Mouse (Mus musculus) C2C12 (cell line): Measurements from ENCODE around the gene Rpl6. TPM values are rescaled to one million over a fixed set of nuclear protein-coding genes. Genes with fewer than 3 reads are reported as not detected.
A peak's percentile ranks its signal among the peaks of the same experiment; 100 is the strongest.

Experiments used
- H3K27me3 ChIP-seq: one replicate; pipeline ENCODE4 v1.6.1; 2011; ENCODE audit not compliant: control insufficient read depth, insufficient read depth, insufficient read length
- H3K36me3 ChIP-seq: one replicate; pipeline ENCODE4 v1.6.1; 2011; ENCODE audit not compliant: control insufficient read depth, insufficient read depth
- H3K4me3 ChIP-seq: one replicate; pipeline ENCODE4 v1.5.1; 2011; ENCODE audit warnings: mild to moderate bottlenecking, control low read depth; ENCODE audit not compliant: poor library complexity, insufficient read depth, severe bottlenecking
- H3K79me2 ChIP-seq: one replicate; pipeline ENCODE4 v1.6.1; 2011; ENCODE audit not compliant: control insufficient read depth, insufficient read depth
- H3K79me3 ChIP-seq: one replicate; pipeline ENCODE4 v1.6.1; 2011; ENCODE audit warnings: low read depth, control low read depth
- H3ac ChIP-seq: one replicate; pipeline ENCODE3; 2011; ENCODE audit warnings: low read depth; ENCODE audit not compliant: control insufficient read depth, insufficient read length
- CEBPB ChIP-seq: IDR thresholded peaks from one replicate; pipeline ENCODE4 v1.6.1; 2011; ENCODE audit warnings: low read depth, mild to moderate bottlenecking, control low read depth, moderate library complexity
- CTCF ChIP-seq: IDR thresholded peaks from one replicate; pipeline ENCODE4 v1.5.1; 2011; ENCODE audit not compliant: control insufficient read depth, insufficient read depth, insufficient read length
- FOSL1 ChIP-seq: IDR thresholded peaks from one replicate; pipeline ENCODE4 v1.8.0; 2011; ENCODE audit warnings: mild to moderate bottlenecking, low read length; ENCODE audit not compliant: poor library complexity, insufficient read depth, severe bottlenecking
- MAX ChIP-seq: IDR thresholded peaks from one replicate; pipeline ENCODE4 v1.6.1; 2011; ENCODE audit warnings: mild to moderate bottlenecking, control low read depth
- MYOD1 ChIP-seq: IDR thresholded peaks from one replicate; pipeline ENCODE4 v1.6.1; 2011; ENCODE audit warnings: low read depth; ENCODE audit not compliant: control insufficient read depth, insufficient read length
- MYOG ChIP-seq: IDR thresholded peaks from one replicate; pipeline ENCODE4 v1.6.1; 2011; ENCODE audit not compliant: control insufficient read depth, insufficient read length; ENCODE audit errors: extremely low read depth
- USF1 ChIP-seq: IDR thresholded peaks from one replicate; pipeline ENCODE4 v1.6.1; 2011; ENCODE audit warnings: low read depth, mild to moderate bottlenecking, control low read depth, moderate library complexity
- polyA plus RNA-seq: library from polyadenylated mRNA; unstranded; fragments of >200 nt; fragmentation: generic; extraction: Trizol; gene quantifications from one replicate; pipeline ENCODE4 v1.2.1, GENCODE M21; 2012; ENCODE audit warnings: missing spikeins

The Rpl6 gene
- polyA plus RNA-seq, 1 experiment: 1,946 TPM

DNA sequence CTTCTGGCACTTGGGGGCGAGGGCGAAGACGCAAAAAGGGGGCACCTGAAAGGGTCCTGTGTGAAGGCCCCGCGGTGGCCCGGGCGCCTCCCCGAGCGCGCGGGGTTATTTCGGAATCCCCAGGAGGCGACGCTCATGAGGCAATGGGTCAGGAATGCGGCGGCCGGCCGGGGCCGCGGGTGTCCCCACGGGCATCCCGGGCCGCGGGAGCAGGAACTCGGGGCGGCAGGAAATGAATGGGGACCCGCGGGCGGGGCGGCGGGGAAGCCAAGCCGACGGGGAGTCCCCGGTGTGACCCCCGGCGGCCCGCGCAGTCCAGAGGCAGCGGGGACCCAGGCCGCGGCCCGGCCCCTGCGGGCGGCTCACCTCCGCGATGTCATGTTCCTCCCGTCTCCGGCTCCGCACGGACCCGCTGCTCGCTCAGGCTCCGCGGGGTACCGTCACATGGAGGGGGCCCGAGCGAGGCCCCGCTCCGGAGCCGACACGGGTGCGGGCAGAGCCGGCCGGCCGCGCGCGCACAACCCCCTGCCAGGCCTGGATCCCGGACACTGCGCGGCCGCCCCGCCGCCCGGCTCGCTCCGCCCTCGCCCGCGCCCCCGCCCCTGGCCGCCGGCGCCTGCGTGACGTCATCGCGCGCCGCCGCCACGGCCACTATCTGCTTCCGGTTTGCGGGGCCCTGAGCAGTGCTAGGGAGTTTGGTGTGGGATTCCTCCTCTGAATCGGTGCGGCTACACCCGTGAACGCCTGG is 13.3 kb upstream of the Rpl6 start, which contains the start of gene Ptpn11:
Gene Ptpn11 (minus strand): TSS at position 562 of the 748 bp plus-strand sequence.
- no peaks in the 10 kb centered on the region for H3K27me3 ChIP-seq
- H3K79me2 ChIP-seq: peaks cover 52% of the 10 kb centered on the region
- peaks cover 47% of the 10 kb centered on the region for H3K79me3 ChIP-seq
- TF ChIP-seq MYOD1: no peak
- no peak for TF ChIP-seq MAX
- no peak for TF ChIP-seq CTCF
- TF ChIP-seq MYOG: no peak
- no peak for TF ChIP-seq USF1
- TF ChIP-seq FOSL1: no peak
- no peak for TF ChIP-seq CEBPB
- peaks cover 7% of the 10 kb centered on the region for H3K36me3 ChIP-seq
- H3K4me3 ChIP-seq: peak within 1 kb of the TSS; percentile 89
- H3ac ChIP-seq: peak within 1 kb of the TSS; percentile 89

DNA sequence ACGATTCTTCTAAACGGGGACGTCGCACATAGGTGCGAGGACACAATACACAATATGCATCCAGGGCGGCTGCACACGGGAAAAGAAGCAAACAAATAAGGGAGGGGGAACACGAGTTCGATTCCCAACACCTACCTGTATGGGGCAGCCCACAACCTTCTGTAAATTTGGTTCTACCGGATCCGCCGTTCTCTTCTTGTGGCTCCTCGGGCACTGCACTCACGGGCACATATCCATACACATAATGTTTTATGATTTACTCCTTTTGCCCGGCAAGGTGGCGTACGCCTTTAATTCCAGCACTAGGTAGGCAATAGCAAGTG is 12.7 kb upstream of the Rpl6 start:
- H3K27me3 ChIP-seq: no peaks in the 10 kb centered on the region
- peaks cover 46% of the 10 kb centered on the region for H3K79me2 ChIP-seq
- H3K4me3 ChIP-seq: peak overlapping the region; percentile 89
- H3K36me3 ChIP-seq: peaks cover 7% of the 10 kb centered on the region
- no peak for TF ChIP-seq MYOG
- no peak for TF ChIP-seq USF1
- no peak for TF ChIP-seq CTCF
- no peak for TF ChIP-seq MAX
- no peak for TF ChIP-seq FOSL1
- TF ChIP-seq CEBPB: no peak
- no peak for TF ChIP-seq MYOD1
- peaks cover 41% of the 10 kb centered on the region for H3K79me3 ChIP-seq
- H3ac ChIP-seq: peak overlapping the region; percentile 74

DNA sequence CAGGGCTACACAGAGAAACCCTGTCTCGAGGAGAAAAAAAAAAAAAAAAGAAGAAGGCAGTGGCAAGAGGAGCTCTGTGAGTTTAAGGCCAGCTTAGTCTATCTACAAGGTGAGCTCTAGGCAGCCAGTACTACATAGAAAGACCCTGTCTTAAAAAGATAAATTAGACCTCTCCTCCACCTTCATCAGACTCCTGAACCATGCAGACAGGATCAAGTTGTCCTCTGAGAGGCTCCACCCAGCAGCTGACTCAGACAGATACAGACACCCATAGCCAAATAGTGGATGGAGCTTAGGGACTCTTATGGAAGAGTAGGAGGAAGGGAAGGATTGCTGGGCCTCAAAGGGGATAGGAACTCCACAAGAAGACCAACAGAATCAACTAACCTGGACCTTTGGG is 10.1 kb upstream of the Rpl6 start:
- Histone ChIP-seq H3K79me3 (peaks cover 15% of the 10 kb centered on the region), H3K79me2 (peaks cover 20% of the 10 kb centered on the region)

DNA sequence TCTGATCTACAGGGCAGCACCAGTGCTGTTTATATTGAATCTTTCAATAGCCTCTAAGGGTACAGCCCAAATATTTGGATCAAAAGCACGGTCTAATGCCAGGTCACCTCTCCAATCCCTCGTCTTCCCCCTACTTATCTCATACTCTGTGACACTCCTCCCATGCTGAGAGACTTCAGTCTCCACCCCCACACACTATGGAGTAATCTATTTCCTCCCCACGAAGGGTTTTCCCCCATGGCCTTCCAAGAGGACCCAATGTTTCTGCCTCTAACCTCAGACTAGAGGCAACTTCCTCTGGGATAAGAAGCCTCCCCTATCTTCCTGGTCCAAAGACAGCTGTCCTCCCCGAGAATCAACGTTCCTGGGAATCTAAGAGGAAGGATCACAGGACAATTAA is 7.5 kb upstream of the Rpl6 start:
- no peak overlapping the region for H3K4me3 ChIP-seq
- TF ChIP-seq CEBPB (no peak), USF1 (no peak), MAX (no peak), MYOD1 (no peak), CTCF (no peak), MYOG (no peak), FOSL1 (no peak)
- no peaks in the 10 kb centered on the region for H3K79me3 ChIP-seq
- no peaks in the 10 kb centered on the region for H3K36me3 ChIP-seq
- peaks cover 3% of the 10 kb centered on the region for H3K27me3 ChIP-seq
- no peak overlapping the region for H3ac ChIP-seq
- no peaks in the 10 kb centered on the region for H3K79me2 ChIP-seq

More for the DNA sequence above, 10.1 kb upstream of the Rpl6 start:
- Histone ChIP-seq H3K27me3 (peaks cover 3% of the 10 kb centered on the region), H3K36me3 (no peaks in the 10 kb centered on the region), H3K4me3 (no peak overlapping the region), H3ac (no peak overlapping the region)
- TF ChIP-seq USF1 (no peak), FOSL1 (no peak), CEBPB (no peak), MYOG (no peak), CTCF (no peak), MAX (no peak), MYOD1 (no peak)

DNA sequence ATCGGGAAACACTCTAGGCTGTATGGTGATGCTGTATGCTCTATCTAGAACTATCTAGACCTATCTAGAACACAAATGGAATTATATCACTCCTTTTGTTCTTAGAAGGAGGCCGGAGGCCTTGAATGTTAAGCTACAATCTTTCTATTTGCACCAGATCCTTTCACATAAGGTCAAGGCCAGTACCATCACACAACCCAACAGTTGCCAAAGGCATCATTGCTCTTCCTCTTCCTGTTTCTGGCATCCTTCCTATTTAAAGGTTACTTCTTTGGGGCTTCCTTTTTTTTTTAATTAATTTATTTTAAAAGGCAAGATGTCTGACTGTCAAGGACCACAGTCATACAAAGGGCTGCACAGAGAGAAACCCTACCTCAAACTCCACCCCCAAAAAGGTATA is 6.9 kb upstream of the Rpl6 start:
- TF ChIP-seq USF1 (no peak), MYOG (no peak), CEBPB (no peak), CTCF (no peak), MAX (no peak), MYOD1 (no peak), FOSL1 (no peak)
- no peak overlapping the region for H3ac ChIP-seq
- H3K79me2 ChIP-seq: no peaks in the 10 kb centered on the region
- H3K36me3 ChIP-seq: no peaks in the 10 kb centered on the region
- H3K27me3 ChIP-seq: peaks cover 3% of the 10 kb centered on the region
- no peaks in the 10 kb centered on the region for H3K79me3 ChIP-seq
- H3K4me3 ChIP-seq: no peak overlapping the region

DNA sequence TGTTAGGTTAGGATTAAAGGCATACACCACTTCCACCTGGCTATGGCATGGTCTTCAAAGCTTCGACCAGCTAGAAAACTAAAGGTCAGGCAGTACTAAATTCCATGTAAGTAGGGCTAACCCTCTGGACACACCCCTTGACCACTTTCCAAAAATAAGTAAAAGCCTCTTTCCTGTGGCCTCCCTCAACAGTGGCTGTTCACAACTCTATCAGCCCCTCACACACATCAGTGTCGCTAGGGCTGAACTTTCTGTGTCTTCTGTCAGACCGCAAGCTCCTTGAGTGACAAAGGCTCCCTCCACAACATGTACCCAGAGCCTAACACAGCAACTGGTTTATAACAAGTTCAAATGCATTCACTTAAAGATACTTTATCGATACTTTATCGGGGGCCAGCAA is 5.9 kb upstream of the Rpl6 start:
- no peaks in the 10 kb centered on the region for H3K79me3 ChIP-seq
- no peaks in the 10 kb centered on the region for H3K36me3 ChIP-seq
- no peak overlapping the region for H3K4me3 ChIP-seq
- H3K79me2 ChIP-seq: no peaks in the 10 kb centered on the region
- no peak overlapping the region for H3ac ChIP-seq
- H3K27me3 ChIP-seq: peaks cover 3% of the 10 kb centered on the region
- no peak for TF ChIP-seq MAX
- TF ChIP-seq MYOG: no peak
